Mouse (Mus musculus): ENCODE data around the gene Capn13. TPM values are rescaled to one million over a fixed set of nuclear protein-coding genes. Genes with fewer than 3 reads are reported as not detected.

Capn13 gene
- polyA plus RNA-seq, 1 experiment from 2014 or later: 0.18 TPM

DNA sequence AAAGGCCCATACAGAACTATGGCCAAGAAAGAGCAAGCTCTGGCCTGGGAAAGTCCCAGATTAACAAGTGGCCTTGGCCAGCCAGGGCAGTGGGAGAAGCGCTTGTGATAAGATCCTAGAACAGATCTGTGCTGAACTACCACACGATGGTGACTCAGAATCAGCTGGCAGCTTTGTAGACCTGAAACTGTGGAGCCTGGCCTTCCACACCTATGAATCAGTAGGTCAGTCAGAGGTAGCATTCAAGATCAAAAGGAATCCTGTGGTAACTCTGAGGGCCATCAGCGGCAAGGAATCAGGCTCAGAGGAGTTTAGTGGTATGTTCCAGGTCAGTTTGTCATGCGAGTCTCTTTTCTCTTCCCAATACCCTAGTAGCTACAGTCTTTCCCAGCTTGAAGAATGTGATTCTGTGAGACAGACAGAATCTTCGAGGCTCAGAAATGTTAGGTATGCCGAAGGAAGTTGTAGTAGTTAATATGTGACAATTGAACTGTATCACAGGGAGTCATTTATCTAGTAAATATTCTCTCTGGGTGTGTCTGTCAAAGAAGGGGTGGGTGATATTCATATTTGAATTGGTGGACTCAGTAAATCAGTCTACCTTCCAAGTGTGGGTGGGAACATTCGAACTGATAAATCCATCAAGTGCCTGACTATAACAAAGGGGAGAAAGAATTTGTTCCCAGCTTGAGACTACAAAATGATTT, 22.7 kb downstream of the Capn13 start:
- Histone ChIP-seq H3K9ac (ENCODE audit: low read depth, low read length) (no peak overlapping the region), H3K4me3 (ENCODE audit: low read length) (no peak overlapping the region), H3K4me2 (replicated peaks; ENCODE audit: low read depth, low read length) (no peak overlapping the region), H3K27ac (ENCODE audit: low read depth, low read length) (no peak overlapping the region), H3K4me1 (ENCODE audit: control insufficient read depth, insufficient read depth, low read length) (no peaks in the 10 kb centered on the region), H3K27me3 (ENCODE audit: control insufficient read depth, insufficient read depth, low read length) (no peaks in the 10 kb centered on the region), H3K36me3 (ENCODE audit: control insufficient read depth, insufficient read depth, low read length) (no peaks in the 10 kb centered on the region), H3K9me3 (ENCODE audit: control insufficient read depth, low read length) (no peaks in the 10 kb centered on the region)
- WGBS: 76% methylated on average over 7 of the region's 7 CpGs
- ATAC-seq (ENCODE audit: low FRiP score, low TSS enrichment): no peak

- Histone ChIP-seq H3K9ac (ENCODE audit: low read depth, low read length) (no peak overlapping the region), H3K27me3 (ENCODE audit: control insufficient read depth, insufficient read depth, low read length) (no peaks in the 10 kb centered on the region), H3K9me3 (ENCODE audit: control insufficient read depth, low read length) (no peaks in the 10 kb centered on the region), H3K4me2 (replicated peaks; ENCODE audit: low read depth, low read length) (no peak overlapping the region), H3K4me3 (ENCODE audit: low read length) (no peak overlapping the region), H3K4me1 (ENCODE audit: control insufficient read depth, insufficient read depth, low read length) (no peaks in the 10 kb centered on the region), H3K36me3 (ENCODE audit: control insufficient read depth, insufficient read depth, low read length) (no peaks in the 10 kb centered on the region), H3K27ac (ENCODE audit: low read depth, low read length) (no peak overlapping the region)
- WGBS: 22% methylated on average over 3 of the region's 3 CpGs
- ATAC-seq (ENCODE audit: low FRiP score, low TSS enrichment): no peak
Observed at GRCm38 (mm10) chr17:73367334-73367733, 33.3 kb downstream of the Capn13 start.

DNA sequence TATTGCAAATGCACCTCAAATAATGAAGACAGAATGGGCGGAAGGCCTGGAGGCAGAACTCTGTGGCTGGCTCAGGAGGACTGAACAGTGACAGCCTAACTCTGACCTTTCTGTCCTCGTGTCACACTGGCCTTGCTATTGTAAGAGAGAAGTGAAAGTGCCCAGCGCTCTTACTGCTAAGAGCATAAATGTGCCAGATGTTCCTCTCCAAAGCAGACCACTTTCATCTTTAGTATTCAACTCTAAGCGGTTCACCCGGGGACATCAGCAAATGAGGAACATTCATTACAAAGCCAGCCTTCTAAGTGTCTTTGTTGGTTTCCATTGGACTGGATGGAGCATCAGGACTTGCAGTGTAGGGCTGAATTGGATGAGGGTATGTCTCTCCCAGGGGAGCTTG, 39.6 kb downstream of the Capn13 start:
- Histone ChIP-seq H3K36me3 (ENCODE audit: control insufficient read depth, insufficient read depth, low read length) (no peaks in the 10 kb centered on the region), H3K9me3 (ENCODE audit: control insufficient read depth, low read length) (no peaks in the 10 kb centered on the region), H3K27me3 (ENCODE audit: control insufficient read depth, insufficient read depth, low read length) (no peaks in the 10 kb centered on the region), H3K4me2 (replicated peaks; ENCODE audit: low read depth, low read length) (no peak overlapping the region), H3K27ac (ENCODE audit: low read depth, low read length) (no peak overlapping the region), H3K9ac (ENCODE audit: low read depth, low read length) (no peak overlapping the region), H3K4me1 (ENCODE audit: control insufficient read depth, insufficient read depth, low read length) (no peaks in the 10 kb centered on the region), H3K4me3 (ENCODE audit: low read length) (no peak overlapping the region)
- 72% methylated on average over 5 of the region's 5 CpGs for WGBS
- no peak for ATAC-seq (ENCODE audit: low FRiP score, low TSS enrichment)

DNA sequence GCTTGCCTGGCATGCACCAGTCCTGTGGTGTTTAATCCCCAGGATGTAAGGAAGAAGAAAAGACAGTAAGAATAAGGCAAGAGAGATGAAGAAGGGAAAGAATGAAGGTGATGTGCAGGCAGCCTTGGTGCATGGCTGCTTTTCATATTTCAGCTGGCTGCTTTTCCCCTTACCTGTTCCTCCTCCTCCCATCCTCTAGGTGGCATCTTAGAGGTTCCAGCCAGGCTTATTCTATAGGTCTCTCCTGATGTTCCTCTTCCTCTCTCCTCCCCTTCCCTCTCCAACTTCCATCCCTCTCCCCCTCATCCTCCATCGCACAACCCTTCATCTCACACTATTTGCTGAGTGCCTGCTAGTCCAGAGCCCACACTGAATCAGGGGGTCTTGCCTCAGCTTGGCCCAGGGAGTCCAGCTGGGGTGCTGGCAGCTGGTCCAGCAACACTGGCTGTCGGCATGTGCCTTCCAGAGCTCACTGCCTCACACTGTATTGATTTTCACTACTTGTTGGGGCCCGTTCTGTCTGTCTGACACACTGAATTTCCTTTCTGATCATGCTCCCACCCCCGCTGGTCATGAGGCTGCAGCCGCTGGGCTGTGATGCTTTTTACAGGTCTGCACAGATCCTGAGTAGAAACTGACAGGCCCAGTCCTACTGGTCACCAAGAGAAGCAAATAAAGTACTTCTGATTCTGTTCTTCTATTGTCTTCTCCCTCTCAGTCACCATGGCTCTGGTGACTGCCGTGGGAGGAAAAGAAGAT, 56.9 kb downstream of the Capn13 start:
- WGBS: 82% methylated on average over 6 of the region's 6 CpGs
- Histone ChIP-seq H3K36me3 (ENCODE audit: control insufficient read depth, insufficient read depth, low read length) (no peaks in the 10 kb centered on the region), H3K4me1 (ENCODE audit: control insufficient read depth, insufficient read depth, low read length) (no peaks in the 10 kb centered on the region), H3K27me3 (ENCODE audit: control insufficient read depth, insufficient read depth, low read length) (no peaks in the 10 kb centered on the region), H3K9ac (ENCODE audit: low read depth, low read length) (no peak overlapping the region), H3K9me3 (ENCODE audit: control insufficient read depth, low read length) (no peaks in the 10 kb centered on the region), H3K4me3 (ENCODE audit: low read length) (no peak overlapping the region), H3K27ac (ENCODE audit: low read depth, low read length) (no peak overlapping the region), H3K4me2 (replicated peaks; ENCODE audit: low read depth, low read length) (no peak overlapping the region)
- ATAC-seq (ENCODE audit: low FRiP score, low TSS enrichment): no peak

GRCm38 (mm10) chr17:73342673-73343072, 58.0 kb downstream of the Capn13 start:
- H3K27ac ChIP-seq (ENCODE audit: low read depth, low read length): no peak overlapping the region
- no peaks in the 10 kb centered on the region for H3K4me1 ChIP-seq (ENCODE audit: control insufficient read depth, insufficient read depth, low read length)
- no peak overlapping the region for H3K9ac ChIP-seq (ENCODE audit: low read depth, low read length)
- WGBS: 62% methylated on average over 14 of the region's 14 CpGs
- no peaks in the 10 kb centered on the region for H3K9me3 ChIP-seq (ENCODE audit: control insufficient read depth, low read length)
- H3K4me2 ChIP-seq (replicated peaks; ENCODE audit: low read depth, low read length): no peak overlapping the region
- ATAC-seq (ENCODE audit: low FRiP score, low TSS enrichment): no peak
- no peaks in the 10 kb centered on the region for H3K27me3 ChIP-seq (ENCODE audit: control insufficient read depth, insufficient read depth, low read length)
- no peak overlapping the region for H3K4me3 ChIP-seq (ENCODE audit: low read length)
- H3K36me3 ChIP-seq (ENCODE audit: control insufficient read depth, insufficient read depth, low read length): no peaks in the 10 kb centered on the region

GRCm38 (mm10) chr17:73329071-73329470, 71.6 kb downstream of the Capn13 start:
- no peak for ATAC-seq (ENCODE audit: low FRiP score, low TSS enrichment)
- 55% methylated on average over 5 of the region's 5 CpGs for WGBS
- no peak overlapping the region for H3K27ac ChIP-seq (ENCODE audit: low read depth, low read length)

DNA sequence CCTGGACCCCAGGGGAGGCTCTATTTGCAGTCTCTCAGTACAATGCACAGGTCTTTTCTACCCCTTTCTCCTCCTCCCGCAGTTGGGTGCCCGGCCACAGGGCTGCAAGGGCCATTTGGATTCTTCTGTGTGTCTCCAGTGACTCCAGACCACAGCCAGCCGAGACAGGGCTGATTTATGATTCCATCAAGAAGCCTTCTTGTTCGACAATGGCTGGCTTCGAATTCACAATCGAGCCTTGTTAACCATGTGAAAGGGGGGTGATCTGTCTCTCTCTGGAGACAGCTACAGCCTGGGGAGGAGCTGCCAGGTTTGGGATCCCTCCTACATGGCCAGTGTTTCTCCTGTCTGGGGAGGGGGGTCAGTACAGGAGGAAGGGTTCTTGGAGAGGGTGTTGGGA, 75.4 kb downstream of the Capn13 start:
- no peak overlapping the region for H3K4me2 ChIP-seq (replicated peaks; ENCODE audit: low read depth, low read length)
- H3K4me3 ChIP-seq (ENCODE audit: low read length): no peak overlapping the region
- no peaks in the 10 kb centered on the region for H3K36me3 ChIP-seq (ENCODE audit: control insufficient read depth, insufficient read depth, low read length)
- H3K4me1 ChIP-seq (ENCODE audit: control insufficient read depth, insufficient read depth, low read length): no peaks in the 10 kb centered on the region
- H3K9me3 ChIP-seq (ENCODE audit: control insufficient read depth, low read length): no peaks in the 10 kb centered on the region
- H3K9ac ChIP-seq (ENCODE audit: low read depth, low read length): no peak overlapping the region
- no peak for ATAC-seq (ENCODE audit: low FRiP score, low TSS enrichment)
- no peaks in the 10 kb centered on the region for H3K27me3 ChIP-seq (ENCODE audit: control insufficient read depth, insufficient read depth, low read length)
- H3K27ac ChIP-seq (ENCODE audit: low read depth, low read length): no peak overlapping the region
- 7% methylated on average over 6 of the region's 6 CpGs for WGBS

More at GRCm38 (mm10) chr17:73329071-73329470, 71.6 kb downstream of the Capn13 start:
- H3K4me1 ChIP-seq (ENCODE audit: control insufficient read depth, insufficient read depth, low read length): no peaks in the 10 kb centered on the region
- no peaks in the 10 kb centered on the region for H3K9me3 ChIP-seq (ENCODE audit: control insufficient read depth, low read length)
- H3K4me3 ChIP-seq (ENCODE audit: low read length): no peak overlapping the region
- no peaks in the 10 kb centered on the region for H3K27me3 ChIP-seq (ENCODE audit: control insufficient read depth, insufficient read depth, low read length)
- H3K36me3 ChIP-seq (ENCODE audit: control insufficient read depth, insufficient read depth, low read length): no peaks in the 10 kb centered on the region
- H3K4me2 ChIP-seq (replicated peaks; ENCODE audit: low read depth, low read length): no peak overlapping the region
- no peak overlapping the region for H3K9ac ChIP-seq (ENCODE audit: low read depth, low read length)

GRCm38 (mm10) chr17:73324732-73325131, 75.9 kb downstream of the Capn13 start:
- 65% methylated on average over 6 of the region's 6 CpGs for WGBS
- no peak overlapping the region for H3K4me3 ChIP-seq (ENCODE audit: low read length)
- no peaks in the 10 kb centered on the region for H3K27me3 ChIP-seq (ENCODE audit: control insufficient read depth, insufficient read depth, low read length)
- H3K9me3 ChIP-seq (ENCODE audit: control insufficient read depth, low read length): no peaks in the 10 kb centered on the region
- H3K4me1 ChIP-seq (ENCODE audit: control insufficient read depth, insufficient read depth, low read length): no peaks in the 10 kb centered on the region
- H3K9ac ChIP-seq (ENCODE audit: low read depth, low read length): no peak overlapping the region
- ATAC-seq (ENCODE audit: low FRiP score, low TSS enrichment): no peak
- H3K4me2 ChIP-seq (replicated peaks; ENCODE audit: low read depth, low read length): no peak overlapping the region
- H3K27ac ChIP-seq (ENCODE audit: low read depth, low read length): no peak overlapping the region
- H3K36me3 ChIP-seq (ENCODE audit: control insufficient read depth, insufficient read depth, low read length): no peaks in the 10 kb centered on the region

DNA sequence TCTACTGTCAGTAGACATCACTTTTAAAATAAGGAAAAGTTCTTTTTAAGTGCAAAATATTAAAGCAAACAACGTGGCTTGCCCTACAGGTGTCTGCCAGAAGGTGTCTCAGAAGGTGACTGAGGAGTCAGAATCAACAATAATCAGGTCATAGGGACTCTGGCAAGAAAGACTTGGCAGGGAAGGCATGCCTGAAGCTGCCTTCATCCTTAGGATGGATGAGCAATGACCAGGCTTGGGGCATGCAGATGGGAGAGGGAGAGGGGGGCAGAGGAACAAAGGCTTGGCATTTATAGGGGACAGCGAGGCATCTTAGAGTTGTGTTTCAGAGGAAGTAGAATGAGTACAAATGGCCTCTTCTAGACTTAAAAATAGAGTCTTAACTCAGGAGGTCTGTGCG, 76.7 kb downstream of the Capn13 start:
- Histone ChIP-seq H3K4me2 (replicated peaks; ENCODE audit: low read depth, low read length) (no peak overlapping the region), H3K4me1 (ENCODE audit: control insufficient read depth, insufficient read depth, low read length) (no peaks in the 10 kb centered on the region), H3K27me3 (ENCODE audit: control insufficient read depth, insufficient read depth, low read length) (no peaks in the 10 kb centered on the region), H3K36me3 (ENCODE audit: control insufficient read depth, insufficient read depth, low read length) (no peaks in the 10 kb centered on the region), H3K9ac (ENCODE audit: low read depth, low read length) (no peak overlapping the region), H3K27ac (ENCODE audit: low read depth, low read length) (no peak overlapping the region), H3K9me3 (ENCODE audit: control insufficient read depth, low read length) (no peaks in the 10 kb centered on the region), H3K4me3 (ENCODE audit: low read length) (no peak overlapping the region)
- no peak for ATAC-seq (ENCODE audit: low FRiP score, low TSS enrichment)
- 75% methylated on average over 3 of the region's 3 CpGs for WGBS
